Mouse (Mus musculus) WW6 (cell line): ENCODE measurements around the gene Cyb561a3.

Experiments used
- DNase-seq: peaks from one replicate; pipeline ENCODE4 v3.0.0-alpha.2; 2013; ENCODE audit warnings: low read depth, low spot score

The Cyb561a3 gene

GRCm38 (mm10) chr19:10590301-10590700 is 13.3 kb downstream of the Cyb561a3 start:
- no peak for DNase-seq

- DNase-seq, result no peak
Measured at GRCm38 (mm10) chr19:10591659-10592377, 14.8 kb downstream of the Cyb561a3 start.

DNA sequence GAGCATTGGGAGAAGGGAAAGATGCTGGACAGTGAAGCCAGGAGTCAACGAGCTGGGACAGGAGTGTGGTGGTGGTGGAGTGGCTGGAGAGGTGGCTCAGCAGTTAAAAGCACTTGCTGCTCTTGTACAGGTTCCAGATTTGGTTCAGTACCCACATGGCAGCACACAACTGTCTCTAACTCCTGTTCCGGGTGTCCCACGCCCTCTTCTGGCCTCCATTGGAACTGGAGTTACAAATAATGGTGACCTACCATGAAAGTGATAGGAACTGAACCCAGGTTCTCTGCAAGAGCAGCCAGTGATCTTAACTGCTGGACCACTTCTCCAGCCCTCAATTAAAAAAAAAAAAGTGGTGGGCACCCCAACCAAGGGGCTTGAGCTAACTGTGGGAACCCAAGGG is 21.2 kb downstream of the Cyb561a3 start:
- no peak for DNase-seq

DNA sequence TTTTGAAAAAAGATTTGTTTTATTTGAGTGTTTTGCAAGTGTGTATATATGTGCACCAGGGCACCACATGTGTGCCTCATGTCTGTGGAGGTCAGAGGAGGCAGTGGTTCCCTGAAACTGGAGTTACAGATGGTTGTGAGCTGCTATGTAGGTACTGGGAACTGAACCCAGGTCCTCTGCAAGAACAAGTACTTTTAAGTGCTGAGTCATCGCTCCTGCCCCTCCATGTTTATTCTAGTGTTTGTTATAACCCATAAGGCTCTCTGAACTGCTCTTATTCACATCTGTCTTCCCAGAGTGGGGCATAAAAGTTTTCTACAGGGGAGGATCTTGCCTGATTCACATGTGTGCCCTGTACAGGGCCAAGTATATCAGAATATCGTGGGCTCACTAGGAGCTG is 22.7 kb downstream of the Cyb561a3 start:
- DNase-seq, result no peak

DNA sequence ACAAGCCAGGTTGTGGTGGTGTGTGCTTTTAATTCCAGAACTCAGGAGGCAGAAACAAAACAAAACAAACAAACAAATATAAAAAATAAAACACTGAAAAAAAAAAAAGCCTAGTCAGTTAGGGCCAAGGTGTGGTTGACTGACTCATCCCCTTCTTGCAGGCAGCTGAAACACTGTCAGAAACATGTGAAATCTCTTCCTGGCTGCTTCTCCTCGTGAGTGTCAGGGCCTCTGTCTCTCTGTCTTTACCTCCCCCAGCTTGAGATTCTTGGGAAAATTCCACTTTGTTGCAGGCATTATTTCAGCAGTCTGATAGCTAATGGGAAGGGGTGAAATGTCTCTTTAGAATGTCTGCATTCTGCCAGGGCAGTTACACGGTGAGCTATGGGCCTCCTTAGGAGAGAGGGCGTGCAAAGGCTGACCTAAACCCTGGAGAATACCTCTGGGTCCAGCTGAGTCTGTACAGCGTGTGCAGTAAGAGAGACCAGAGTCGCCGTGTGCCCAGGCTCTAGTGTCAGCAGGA is 25.3 kb downstream of the Cyb561a3 start:
- no peak for DNase-seq

DNA sequence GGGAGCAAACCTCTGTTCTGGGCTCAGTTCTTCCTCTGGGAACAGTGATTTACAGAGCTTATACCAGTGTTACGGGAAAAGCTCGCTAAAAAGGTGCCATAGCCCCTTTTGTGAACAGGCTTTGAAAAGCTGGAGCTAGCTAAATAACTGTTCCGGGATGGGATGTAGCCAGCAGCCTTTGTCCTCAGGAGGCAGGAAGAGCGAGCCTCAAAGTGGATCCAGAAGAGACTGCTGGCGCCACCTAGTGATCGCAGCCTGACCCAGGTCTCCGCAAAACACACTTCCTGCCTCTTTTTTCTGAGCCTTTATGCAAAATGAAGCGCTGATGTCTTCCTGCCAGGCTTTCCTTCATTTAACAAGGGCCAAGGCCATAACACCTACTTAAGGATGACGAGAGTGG is 25.8 kb downstream of the Cyb561a3 start:
- DNase-seq, result peak; percentile 63

GRCm38 (mm10) chr19:10603660-10604523 is 26.9 kb downstream of the Cyb561a3 start:
- DNase-seq, result no peak

- DNase-seq, result no peak
Measured at GRCm38 (mm10) chr19:10604534-10604933, 27.6 kb downstream of the Cyb561a3 start.

- DNase-seq, result peak; percentile 96
Measured at GRCm38 (mm10) chr19:10605293-10605900, 28.4 kb downstream of the Cyb561a3 start, which contains the start of the genes Ddb1 and Tkfc. Gene Ddb1, plus strand, starts transcription at chr19:10605327. Gene Tkfc, minus strand, starts transcription at chr19:10605654.

DNA sequence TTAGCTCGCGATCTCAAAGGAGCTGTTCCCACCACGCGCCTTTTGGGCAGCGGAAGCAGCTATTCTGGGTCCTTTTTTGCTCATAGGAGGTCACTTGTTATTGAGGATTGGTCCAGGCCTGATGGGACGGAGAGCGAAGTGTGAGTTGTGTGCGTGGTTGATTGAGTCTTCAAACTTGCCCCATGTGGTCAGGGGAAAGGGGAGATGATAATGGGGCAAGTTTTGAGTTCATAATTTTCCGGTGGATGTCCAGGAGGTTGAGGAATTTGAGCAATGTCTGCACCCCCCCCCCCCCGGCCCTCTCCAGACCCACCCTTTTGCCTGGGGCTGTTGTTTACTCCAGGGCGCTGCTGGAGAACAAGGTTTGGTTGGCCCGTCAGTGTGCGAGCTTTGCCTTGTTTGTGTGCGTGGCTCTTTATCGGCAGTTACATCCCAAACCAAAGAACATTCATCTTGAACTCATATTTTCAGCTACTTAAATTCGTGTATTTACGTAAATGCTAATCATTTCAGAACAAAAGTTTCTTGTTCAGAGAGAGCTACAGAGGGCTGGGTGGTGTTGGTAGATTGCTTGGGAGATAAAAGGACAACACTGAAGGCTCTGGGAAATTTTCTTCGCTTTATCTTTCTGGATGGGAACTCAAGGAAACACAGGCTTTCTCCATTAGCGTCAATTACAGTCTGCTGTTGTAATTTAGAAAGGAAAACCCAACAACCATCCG is 29.1 kb downstream of the Cyb561a3 start:
- DNase-seq, result no peak

- DNase-seq, result no peak
Measured at GRCm38 (mm10) chr19:10608573-10609240, 31.7 kb downstream of the Cyb561a3 start.

- DNase-seq, result no peak
Measured at GRCm38 (mm10) chr19:10634106-10634871, 57.3 kb downstream of the Cyb561a3 start, which contains the start of gene Vwce. Gene Vwce, plus strand, starts transcription at chr19:10634213.

- DNase-seq, result no peak
Measured at GRCm38 (mm10) chr19:10634872-10635318, 57.9 kb downstream of the Cyb561a3 start.

DNA sequence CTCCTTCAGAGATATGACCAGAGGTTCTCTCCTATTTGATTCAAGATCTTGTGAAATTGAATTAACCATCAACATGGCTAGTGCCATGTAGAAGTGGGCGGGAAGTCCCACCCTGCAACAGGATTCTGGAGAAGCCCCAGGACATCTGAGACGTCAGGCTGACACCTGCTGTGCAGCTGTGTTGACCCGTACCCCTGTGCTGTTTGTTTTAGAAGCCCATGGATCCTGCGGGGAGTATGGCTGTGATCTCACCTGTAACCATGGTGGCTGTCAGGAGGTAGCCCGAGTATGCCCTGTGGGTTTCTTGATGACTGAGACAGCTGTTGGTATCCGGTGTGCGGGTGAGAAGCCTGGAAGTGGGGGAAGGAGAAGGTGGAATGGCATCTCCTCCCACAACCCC is 60.9 kb downstream of the Cyb561a3 start:
- no peak for DNase-seq

- no peak for DNase-seq
Measured at GRCm38 (mm10) chr19:10640080-10640479, 63.1 kb downstream of the Cyb561a3 start.

- no peak for DNase-seq
Measured at GRCm38 (mm10) chr19:10640589-10641378, 63.8 kb downstream of the Cyb561a3 start.
